Mouse (Mus musculus): ENCODE measurements around the gene Ccdc77.
"Not testable (repeated sequence)": the region's sequence is repeated elsewhere in the genome, so short reads cannot be mapped to it uniquely, and the experiment has no call there.

Gene Ccdc77

GRCm38 (mm10) chr6:120309338-120309737, 54.8 kb downstream of the Ccdc77 start:
- no peak for DNase-seq

- DNase-seq, result no peak
Measured at GRCm38 (mm10) chr6:120306859-120307594, 57.1 kb downstream of the Ccdc77 start.

- DNase-seq, result no peak
Measured at GRCm38 (mm10) chr6:120302755-120303316, 61.3 kb downstream of the Ccdc77 start.

- DNase-seq, result peak in 1 of 2 experiments; percentile 7
Measured at GRCm38 (mm10) chr6:120301137-120301536, 63.0 kb downstream of the Ccdc77 start.

GRCm38 (mm10) chr6:120296589-120296988, 67.6 kb downstream of the Ccdc77 start:
- not testable (repeated sequence) for DNase-seq

- DNase-seq, result peak; percentile 36 to 37
Measured at GRCm38 (mm10) chr6:120294785-120295133, 69.4 kb downstream of the Ccdc77 start.

GRCm38 (mm10) chr6:120294056-120294784, 70.0 kb downstream of the Ccdc77 start, which contains the start of the genes D330020A13Rik and B4galnt3:
Gene D330020A13Rik (plus strand): TSS chr6:120294364.
Gene B4galnt3 (minus strand): TSS chr6:120294559.
- DNase-seq, result peak; percentile 21 to 23

- DNase-seq, result no peak
Measured at GRCm38 (mm10) chr6:120291396-120292009, 72.7 kb downstream of the Ccdc77 start.

GRCm38 (mm10) chr6:120289430-120289829, 74.7 kb downstream of the Ccdc77 start:
- no peak for DNase-seq

GRCm38 (mm10) chr6:120288541-120288940, 75.6 kb downstream of the Ccdc77 start:
- DNase-seq, result no peak

GRCm38 (mm10) chr6:120287279-120287678, 76.9 kb downstream of the Ccdc77 start:
- DNase-seq, result no peak

GRCm38 (mm10) chr6:120276874-120277449, 87.2 kb downstream of the Ccdc77 start:
- DNase-seq, result no peak

GRCm38 (mm10) chr6:120275301-120275700, 88.9 kb downstream of the Ccdc77 start:
- no peak for DNase-seq

- no peak for DNase-seq
Measured at GRCm38 (mm10) chr6:120274887-120275286, 89.3 kb downstream of the Ccdc77 start.

Measured in B cell, adult 2 months (primary cell).